Mouse (Mus musculus) cerebellum, postnatal 10 days (tissue): ENCODE measurements at regions not wholly inside any gene's neighbourhood (a gene's known extent, or its start where the extent isn't known, plus 50 kb on each side); places are given as distances from the start of the nearest gene placed in this dataset.

ENCODE experiments used
- DNase-seq, 2 experiments: peaks; one replicate each; pipeline ENCODE4 v3.0.0; 2021; ENCODE audit warnings: mixed read lengths in 2 of 2

- DNase-seq: no peak
Observed at GRCm38 (mm10) chr6:16572828-16573227, 325.4 kb downstream of the Tfec start.

GRCm38 (mm10) chr6:16551945-16552673 is 346.1 kb downstream of the Tfec start:
- DNase-seq: peak in 1 of 2 experiments; percentile 21

DNA sequence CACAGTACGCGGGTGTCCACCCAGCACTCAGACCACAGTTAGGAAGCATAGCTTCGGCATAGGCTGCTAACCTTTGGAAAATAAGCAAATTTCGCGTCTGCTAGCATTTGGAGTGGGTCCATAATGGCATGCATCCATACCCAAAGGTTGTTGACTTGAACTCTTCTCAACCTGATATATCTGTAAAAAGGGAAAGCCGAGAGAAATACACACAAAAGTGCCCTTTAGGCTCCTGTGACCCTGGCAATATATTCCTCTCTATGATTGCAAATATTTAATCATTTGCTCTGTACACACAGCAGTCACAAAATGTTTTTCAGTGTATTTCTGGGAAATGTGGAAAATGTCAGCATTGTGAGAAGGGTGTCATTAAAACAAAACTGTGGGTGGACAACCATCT is 347.1 kb downstream of the Tfec start:
- peak; percentile 35 to 50 for DNase-seq

- peak; percentile 68 to 76 for DNase-seq
Observed at GRCm38 (mm10) chr6:16550445-16550844, 347.8 kb downstream of the Tfec start.

DNA sequence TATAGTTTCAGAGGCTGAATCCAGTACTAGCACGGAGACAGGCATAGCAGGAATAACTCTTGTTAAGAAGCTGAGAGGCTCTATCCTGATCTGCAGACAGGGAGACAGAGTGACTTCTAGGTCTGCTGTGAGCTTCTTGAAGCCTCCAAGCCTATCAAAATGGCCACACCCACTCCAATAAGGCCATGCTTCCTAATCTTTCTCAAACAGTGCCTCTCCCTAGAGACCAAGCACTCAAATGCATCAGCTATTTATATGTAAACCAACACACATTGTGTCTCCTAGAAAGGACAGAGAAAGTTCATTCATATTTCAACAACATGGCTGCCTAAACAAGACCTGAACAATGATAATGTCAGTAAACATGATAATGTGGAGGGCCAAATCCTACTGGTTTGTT is 384.2 kb downstream of the Tfec start:
- DNase-seq: no peak

- DNase-seq: no peak
Observed at GRCm38 (mm10) chr6:16513541-16513940, 384.7 kb downstream of the Tfec start.

DNA sequence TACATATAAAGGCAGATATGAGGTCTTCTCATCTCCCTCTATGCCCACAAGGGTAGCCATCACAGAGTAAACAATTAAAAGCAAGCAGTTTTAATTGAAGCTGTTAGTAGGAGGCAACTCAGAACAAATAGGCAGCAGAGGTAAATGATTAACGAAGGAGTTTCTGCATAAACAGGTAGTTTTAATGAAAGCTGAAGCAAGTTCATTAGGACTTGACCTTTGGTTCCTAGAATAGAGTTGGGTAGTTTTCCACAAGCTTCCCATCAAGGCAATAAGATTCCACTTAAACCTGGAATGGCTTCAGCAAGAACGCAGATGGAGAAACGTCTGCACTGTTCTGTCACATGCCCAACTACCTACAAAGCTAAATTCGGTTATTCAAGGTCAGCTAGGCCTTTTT is 394.4 kb downstream of the Tfec start:
- DNase-seq: no peak

DNA sequence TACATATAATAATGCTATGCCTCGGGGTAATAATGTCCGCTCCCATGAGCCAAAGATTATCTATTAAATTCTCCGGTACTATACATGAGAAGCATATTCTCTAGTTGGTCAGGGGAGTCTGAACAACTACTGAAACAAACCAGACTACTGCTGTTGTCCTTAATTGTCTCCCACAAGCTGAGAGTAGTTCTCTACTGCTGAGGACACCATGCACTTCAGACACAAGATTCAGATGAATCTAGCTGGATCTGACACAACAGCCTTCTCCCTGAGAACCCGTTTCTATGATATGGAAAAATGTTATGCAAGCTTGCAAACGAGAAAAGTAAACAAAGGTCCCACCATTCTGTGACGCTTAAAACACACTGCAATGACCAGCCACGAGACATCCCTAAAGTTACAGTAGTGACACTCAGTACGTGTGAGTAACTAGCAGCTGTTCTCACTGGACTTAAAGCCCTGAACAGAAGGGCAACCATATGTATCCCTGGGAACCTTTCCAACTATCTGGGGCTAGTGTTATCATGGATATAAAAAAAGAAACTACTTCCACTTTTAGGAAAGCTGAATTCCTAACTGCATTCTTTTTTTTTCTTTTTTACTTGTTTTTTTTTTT is 411.1 kb downstream of the Tfec start:
- peak; percentile 80 to 84 for DNase-seq

- DNase-seq: no peak
Observed at GRCm38 (mm10) chr6:16483295-16483694, 414.9 kb downstream of the Tfec start.

DNA sequence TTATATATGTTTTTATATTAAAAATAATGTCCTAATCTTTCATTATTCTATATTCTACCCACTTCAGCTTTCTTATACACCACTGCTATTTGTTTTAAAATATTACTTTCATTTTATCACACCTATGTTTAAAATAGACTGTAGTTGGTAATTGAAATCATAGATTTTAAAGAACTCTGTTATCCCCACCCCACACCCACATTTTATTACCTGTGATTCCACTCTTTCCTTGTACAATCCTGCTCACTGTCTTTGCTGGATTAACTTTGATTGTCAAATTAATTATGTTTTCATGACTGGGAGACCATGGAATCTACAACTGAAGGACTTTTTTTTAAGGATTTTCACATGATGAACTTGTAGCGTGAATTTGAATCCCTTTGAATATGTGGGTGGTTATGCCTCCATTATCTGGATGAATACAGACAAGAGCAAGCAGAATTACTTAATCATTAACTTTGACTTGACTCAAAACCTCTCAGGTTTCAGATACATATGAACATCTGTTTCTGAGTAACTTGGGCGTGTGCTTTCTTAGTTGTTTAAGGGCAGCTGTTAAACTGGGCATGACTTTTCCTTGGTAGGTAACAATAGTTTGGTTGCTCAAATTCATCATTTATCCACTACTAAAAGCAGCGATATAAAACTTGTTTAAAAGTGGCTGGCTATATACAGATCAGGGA is 429.4 kb downstream of the Tfec start:
- DNase-seq: no peak

- DNase-seq: no peak
Observed at GRCm38 (mm10) chr6:16458279-16458678, 440.0 kb downstream of the Tfec start.
